Mouse (Mus musculus): ENCODE measurements around the gene Chst15. TPM values are rescaled to one million over a fixed set of nuclear protein-coding genes. Genes with fewer than 3 reads are reported as not detected.

The Chst15 gene
- total RNA-seq, 2 experiments from 2014 or later, result 34.1 to 34.7 TPM

DNA sequence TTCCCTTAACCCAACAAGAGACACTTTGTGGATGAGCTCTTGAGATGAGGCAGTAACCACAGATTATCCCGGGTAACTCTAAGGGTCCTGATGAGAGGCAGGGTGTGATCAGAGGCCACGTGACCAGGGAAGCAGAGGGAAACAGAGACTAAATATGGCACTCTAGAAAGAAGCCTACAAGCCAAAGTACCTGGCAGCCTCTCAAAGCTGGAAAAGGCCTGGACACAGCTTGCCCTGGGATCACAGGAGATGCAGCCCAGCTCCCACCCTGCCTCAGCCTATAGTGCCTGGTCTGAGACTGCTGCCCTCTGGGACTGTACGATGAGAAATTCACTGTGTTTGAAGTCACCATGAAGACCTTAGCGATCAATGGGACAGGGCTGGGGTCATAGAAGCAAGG, 83.3 kb downstream of the Chst15 start:
- no peak for DNase-seq
- intact Hi-C loops (cut with DNase I), result loop anchor here (10.0 kb wide), 1 partner anchor 241 kb away; no protein-coding TSS in a partner anchor

GRCm38 (mm10) chr7:132232937-132233336, 84.1 kb downstream of the Chst15 start:
- intact Hi-C loops (cut with DNase I), result loop anchor here (10.0 kb wide), 1 partner anchor 242 kb away; no protein-coding TSS in a partner anchor
- no peak for DNase-seq

DNA sequence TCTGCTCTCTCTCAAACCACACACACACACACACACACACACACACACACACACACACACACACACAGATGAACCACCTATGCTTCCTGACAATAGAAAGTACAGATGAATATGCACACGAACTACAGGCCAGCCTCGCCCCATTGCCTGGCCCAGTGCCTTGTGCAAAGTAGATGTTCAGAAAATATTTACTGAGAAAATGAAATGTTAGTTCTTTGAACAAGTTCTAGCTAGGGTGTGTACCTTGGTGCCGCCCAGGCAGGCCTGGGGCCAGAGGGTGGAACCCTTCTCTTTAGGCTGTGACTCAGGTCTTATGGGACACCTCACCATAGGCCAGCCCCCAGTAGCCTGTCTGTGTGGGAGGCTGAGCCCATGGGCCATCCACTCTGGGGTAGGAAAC, 85.6 kb downstream of the Chst15 start:
- intact Hi-C loops (cut with DNase I), result loop anchor here (10.0 kb wide), 1 partner anchor 243 kb away; no protein-coding TSS in a partner anchor

GRCm38 (mm10) chr7:132230961-132231360, 86.1 kb downstream of the Chst15 start:
- no peak for DNase-seq
- intact Hi-C loops (cut with DNase I), result loop anchor here (10.0 kb wide), 1 partner anchor 244 kb away; no protein-coding TSS in a partner anchor

More for the DNA sequence above, 85.6 kb downstream of the Chst15 start:
- DNase-seq, result no peak

GRCm38 (mm10) chr7:132227075-132227640, 89.9 kb downstream of the Chst15 start:
- DNase-seq, result no peak
- intact Hi-C loops (cut with DNase I), result loop anchor here (5.0 kb wide), 1 partner anchor 90 kb away; the partner anchor contains the start of gene Chst15

GRCm38 (mm10) chr7:132226379-132227074, 90.5 kb downstream of the Chst15 start:
- intact Hi-C loops (cut with DNase I), result loop anchor here (1.0 to 5.0 kb wide), 2 partner anchors 91 to 325 kb away; partner anchors contain the start of gene Chst15
- peak; percentile 81 for DNase-seq

- DNase-seq, result no peak
- intact Hi-C loops (cut with DNase I), result no loop called here
Measured at GRCm38 (mm10) chr7:132223452-132224141, 93.4 kb downstream of the Chst15 start.

DNA sequence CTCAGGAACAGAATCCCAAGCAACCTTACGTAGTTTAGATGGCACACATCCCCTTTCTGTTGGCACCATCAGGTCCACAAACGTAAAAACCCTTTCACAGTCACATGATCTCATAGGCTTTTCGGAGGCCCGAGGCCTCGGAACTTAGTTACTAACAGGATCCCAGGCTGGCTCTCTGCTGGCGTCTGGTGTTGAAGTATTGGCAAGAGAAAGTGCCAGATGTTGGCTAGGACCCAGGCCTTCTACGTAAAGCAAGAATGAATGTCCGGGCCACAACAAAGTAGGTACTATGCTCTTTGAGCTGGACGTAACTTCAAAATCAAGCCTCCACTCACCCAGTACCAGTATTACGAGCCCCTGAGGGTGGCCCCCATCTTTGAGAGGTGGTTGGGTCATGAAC, 103.0 kb downstream of the Chst15 start:
- intact Hi-C loops (cut with DNase I), result loop anchor here (5.0 to 10.0 kb wide), 2 partner anchors 247 to 669 kb away; partner anchors contain the start of genes Gpr26, Hmx2 and Hmx3
- DNase-seq, result peak; percentile 45

GRCm38 (mm10) chr7:132213460-132213859, 103.6 kb downstream of the Chst15 start:
- intact Hi-C loops (cut with DNase I), result loop anchor here (2.0 to 10.0 kb wide), 3 partner anchors 246 to 669 kb away; partner anchors contain the start of genes Gpr26, Hmx2 and Hmx3
- DNase-seq, result peak; percentile 82

DNA sequence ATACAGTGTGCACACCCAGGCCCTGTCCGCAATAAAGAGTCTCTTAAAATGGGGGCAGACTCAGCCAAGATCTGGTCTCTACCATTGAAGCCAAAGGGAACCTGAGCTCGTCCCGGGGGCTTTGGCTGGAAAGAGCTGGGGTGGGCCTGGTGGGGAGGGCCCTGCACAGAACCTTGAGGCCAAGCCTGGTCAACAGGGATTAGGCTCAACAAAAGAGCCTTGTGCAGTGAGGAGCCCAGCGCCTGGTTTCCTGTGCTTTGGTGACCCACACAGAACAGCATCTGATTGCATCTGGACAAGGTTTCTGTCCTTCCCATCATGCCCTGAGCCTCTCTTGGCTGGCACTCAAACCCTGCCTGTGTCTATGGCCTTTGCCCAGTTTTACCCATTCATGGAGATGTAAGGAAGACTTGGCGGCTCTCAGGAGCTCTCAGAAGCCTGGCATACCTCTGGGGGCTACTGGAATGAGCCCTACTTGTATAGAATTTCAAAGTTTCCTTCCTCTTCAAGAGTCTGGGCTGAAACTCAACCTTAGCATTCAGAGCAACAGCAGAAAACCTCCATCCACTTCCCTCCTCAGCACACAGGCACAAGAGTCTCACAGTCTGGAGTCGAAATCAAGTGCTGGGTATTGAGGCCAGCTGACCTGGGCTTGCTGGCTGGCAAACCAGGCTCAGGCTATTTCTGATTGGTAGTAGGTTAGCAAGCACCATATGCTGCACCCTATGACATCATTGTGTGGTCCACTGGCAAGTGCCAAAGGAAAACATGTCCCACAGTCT, 104.9 kb downstream of the Chst15 start:
- intact Hi-C loops (cut with DNase I), result loop anchor here (2.0 to 10.0 kb wide), 3 partner anchors 245 to 667 kb away; partner anchors contain the start of genes Gpr26, Hmx2 and Hmx3
- DNase-seq, result peak; percentile 84

- DNase-seq, result no peak
- intact Hi-C loops (cut with DNase I), result loop anchor here (5.0 to 10.0 kb wide), 2 partner anchors 243 to 666 kb away; partner anchors contain the start of genes Gpr26, Hmx2 and Hmx3
Measured at GRCm38 (mm10) chr7:132210616-132211015, 106.4 kb downstream of the Chst15 start.

DNA sequence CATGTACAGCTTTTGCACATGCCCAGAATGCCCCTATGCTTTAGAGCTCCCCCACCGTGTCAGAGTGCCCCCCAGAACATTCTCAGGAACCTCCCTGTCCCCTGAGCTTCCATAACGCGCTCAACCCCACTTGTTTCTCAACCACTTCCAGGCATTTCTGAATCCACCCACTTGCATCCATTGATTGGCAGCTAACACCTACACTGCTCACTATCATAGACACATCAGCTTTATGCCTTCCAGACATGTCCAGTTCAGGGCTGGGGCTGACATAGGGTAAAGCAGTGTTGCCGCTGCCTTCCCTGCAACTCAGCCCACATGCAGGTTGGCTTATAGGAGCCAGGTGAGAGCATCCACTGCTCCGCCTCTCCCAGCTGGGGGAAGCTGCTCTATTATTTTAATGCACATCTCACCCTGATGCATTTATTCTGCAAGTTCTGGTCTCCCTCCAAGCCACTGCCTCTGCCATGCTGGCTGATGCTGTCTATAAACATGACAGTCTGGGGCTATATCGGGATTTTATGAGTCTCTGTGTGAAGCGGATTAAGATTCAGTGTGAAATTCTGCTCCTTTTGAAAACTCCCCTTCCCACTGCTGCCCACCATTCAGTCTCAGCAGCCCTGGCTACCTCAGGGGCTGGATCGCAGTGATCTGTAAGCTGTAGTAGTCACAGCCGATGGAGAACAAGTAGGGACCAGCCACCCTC, 107.9 kb downstream of the Chst15 start:
- intact Hi-C loops (cut with DNase I), result no loop called here

DNA sequence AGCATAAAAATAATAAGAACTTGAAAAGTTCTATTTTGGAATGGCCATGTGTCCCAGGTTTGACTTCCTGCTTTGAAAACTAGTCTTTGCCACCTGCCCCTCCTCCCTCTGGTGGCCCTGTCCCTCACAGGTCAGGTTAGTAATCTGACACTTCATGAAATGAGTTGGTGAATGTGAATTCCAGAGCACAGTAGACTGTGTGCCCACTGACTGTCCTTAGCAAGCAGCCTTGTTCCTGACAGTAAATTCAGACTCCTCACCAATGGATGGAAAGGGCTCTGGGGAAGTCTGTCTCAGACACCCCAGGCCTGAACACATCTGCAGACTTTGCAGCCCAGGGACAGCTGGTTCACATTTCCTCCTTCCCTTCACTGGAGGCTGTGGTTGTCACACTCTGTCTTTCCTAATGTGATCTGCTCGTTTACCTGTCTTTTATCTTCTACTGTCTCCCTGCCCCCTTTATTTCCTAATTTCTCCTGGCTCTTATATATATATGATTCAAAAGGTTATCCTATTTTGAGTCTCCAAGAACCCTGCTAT, 112.9 kb downstream of the Chst15 start:
- DNase-seq, result no peak
- intact Hi-C loops (cut with DNase I), result no loop called here

More for the DNA sequence above, 107.9 kb downstream of the Chst15 start:
- DNase-seq, result no peak

GRCm38 (mm10) chr7:132199686-132200085, 117.3 kb downstream of the Chst15 start:
- no peak for DNase-seq
- intact Hi-C loops (cut with DNase I), result no loop called here

- no peak for DNase-seq
- intact Hi-C loops (cut with DNase I), result no loop called here
Measured at GRCm38 (mm10) chr7:132198806-132199205, 118.2 kb downstream of the Chst15 start.

- peak; percentile 76 for DNase-seq
- intact Hi-C loops (cut with DNase I), result no loop called here
Measured at GRCm38 (mm10) chr7:132197817-132198475, 119.1 kb downstream of the Chst15 start.

GRCm38 (mm10) chr7:132196581-132196980, 120.4 kb downstream of the Chst15 start:
- no peak for DNase-seq
- intact Hi-C loops (cut with DNase I), result no loop called here

DNA sequence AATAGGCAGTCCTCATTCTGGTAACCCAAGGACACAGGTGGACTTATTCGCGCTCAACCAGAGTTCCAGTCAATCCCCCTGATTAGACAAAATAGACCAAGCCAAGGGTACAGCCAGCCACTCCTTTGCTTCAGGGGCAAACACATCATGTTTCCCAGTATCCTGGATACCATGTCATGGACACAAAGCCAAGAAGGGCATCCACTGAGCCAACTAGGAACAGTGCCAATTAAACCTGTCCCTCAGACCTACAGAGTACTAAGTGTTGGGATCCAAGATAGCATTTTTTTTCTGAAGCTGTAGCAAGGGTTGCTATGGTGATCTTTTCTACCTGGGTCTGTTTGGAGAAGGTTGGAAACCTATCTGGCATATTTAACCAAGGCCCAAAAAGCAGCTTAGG, 123.4 kb downstream of the Chst15 start:
- intact Hi-C loops (cut with DNase I), result no loop called here
- DNase-seq, result peak; percentile 42

GRCm38 (mm10) chr7:132187456-132187855, 129.6 kb downstream of the Chst15 start:
- no peak for DNase-seq
- intact Hi-C loops (cut with DNase I), result no loop called here
